Mouse (Mus musculus) MEL (cell line): Measurements from ENCODE around the gene Zfp952. TPM values are rescaled to one million over a fixed set of nuclear protein-coding genes. Genes with fewer than 3 reads are reported as not detected.

ENCODE experiments used
- DNase-seq: peaks from one replicate; pipeline ENCODE4 v3.0.0; 2011; ENCODE audit warnings: low read depth, low spot score
- H3K27ac ChIP-seq: 2 replicates; pipeline ENCODE4 v1.5.1; 2012; ENCODE audit warnings: low read depth, mild to moderate bottlenecking, control low read depth, low read length, moderate library complexity; ENCODE audit not compliant: control insufficient read depth
- H3K27me3 ChIP-seq, 2 experiments: fragments of 150-350 bp in 1 of 2; sonication (generic) in 1 of 2; 2 replicates each; pipeline ENCODE4 v1.6.1; 2012; ENCODE audit warnings: low read length in 2 of 2, mild to moderate bottlenecking in 2 of 2, improper control_type of control experiment in 1 of 2, moderate library complexity in 1 of 2; ENCODE audit not compliant: insufficient read depth in 2 of 2, control insufficient read depth in 1 of 2
- H3K36me3 ChIP-seq, 2 experiments: 2 replicates each; pipeline ENCODE4 v1.6.1; 2012 to 2014; ENCODE audit warnings: low read length in 2 of 2, improper control_type of control experiment in 1 of 2, inconsistent platforms in 1 of 2, mild to moderate bottlenecking in 1 of 2; ENCODE audit not compliant: insufficient read depth in 2 of 2, control insufficient read depth in 1 of 2
- H3K4me1 ChIP-seq, 2 experiments: fragments of 150-350 bp in 1 of 2; sonication (generic) in 1 of 2; 2 replicates each; pipeline ENCODE4 v1.6.1; 2012; ENCODE audit warnings: low read length in 2 of 2, improper control_type of control experiment in 1 of 2, mild to moderate bottlenecking in 1 of 2; ENCODE audit not compliant: insufficient read depth in 2 of 2, control insufficient read depth in 1 of 2
- H3K4me3 ChIP-seq, 2 experiments: fragments of 150-350 bp in 1 of 2; sonication (generic) in 1 of 2; 2 replicates each; pipeline ENCODE4 v1.5.1; 2012; ENCODE audit warnings: low read depth in 2 of 2, low read length in 2 of 2, mild to moderate bottlenecking in 2 of 2, moderate library complexity in 2 of 2, control low read depth in 1 of 2, improper control_type of control experiment in 1 of 2; ENCODE audit not compliant: control insufficient read depth in 1 of 2, insufficient read depth in 1 of 2
- H3K79me2 ChIP-seq: 2 replicates; pipeline ENCODE4 v1.6.1; 2012; ENCODE audit warnings: mild to moderate bottlenecking, low read length, moderate library complexity; ENCODE audit not compliant: control insufficient read depth, poor library complexity, insufficient read depth
- H3K9ac ChIP-seq: 2 replicates; pipeline ENCODE4 v1.6.1; 2012; ENCODE audit warnings: low read depth, mild to moderate bottlenecking, control low read depth, low read length, moderate library complexity; ENCODE audit not compliant: control insufficient read depth, poor library complexity, severe bottlenecking
- H3K9me3 ChIP-seq: fragments of 150-350 bp; sonication (generic); replicated peaks from 2 replicates; pipeline ENCODE4 v1.6.1; 2012; ENCODE audit warnings: mild to moderate bottlenecking, low read length, improper control_type of control experiment, moderate library complexity; ENCODE audit not compliant: insufficient read depth
- BHLHE40 ChIP-seq: IDR thresholded peaks from 2 replicates; pipeline ENCODE4 v1.6.1; 2012; ENCODE audit warnings: low read depth, mild to moderate bottlenecking, inconsistent platforms, low read length, improper control_type of control experiment, borderline replicate concordance
- CHD1 ChIP-seq: IDR thresholded peaks from 2 replicates; pipeline ENCODE4 v1.6.1; 2012; ENCODE audit warnings: low read depth, mild to moderate bottlenecking, inconsistent platforms, low read length, improper control_type of control experiment
- CHD2 ChIP-seq: IDR thresholded peaks from 2 replicates; pipeline ENCODE4 v1.6.1; 2011; ENCODE audit warnings: low read length, improper control_type of control experiment
- CTCF ChIP-seq, 3 experiments: IDR thresholded peaks in 2 of 3; conservative IDR thresholded peaks in 1 of 3; 2 replicates each; pipeline ENCODE4 v1.5.1; 2011 to 2012; ENCODE audit warnings: low read length in 3 of 3, low read depth in 2 of 3, mild to moderate bottlenecking in 2 of 3, improper control_type of control experiment in 1 of 3, inconsistent platforms in 1 of 3, mixed read lengths in 1 of 3, moderate library complexity in 1 of 3; ENCODE audit not compliant: control insufficient read depth in 1 of 3, insufficient read depth in 1 of 3, poor library complexity in 1 of 3, severe bottlenecking in 1 of 3
- E2F4 ChIP-seq: IDR thresholded peaks from 2 replicates; pipeline ENCODE4 v1.6.1; 2011; ENCODE audit warnings: low read depth, low read length, improper control_type of control experiment, borderline replicate concordance
- EP300 ChIP-seq, 2 experiments: IDR thresholded peaks; 2 replicates each; pipeline ENCODE4 v1.6.1; 2011; ENCODE audit warnings: improper control_type of control experiment in 2 of 2, low read length in 2 of 2, low read depth in 1 of 2, mild to moderate bottlenecking in 1 of 2
- ETS1 ChIP-seq: IDR thresholded peaks from 2 replicates; pipeline ENCODE4 v1.6.1; 2012; ENCODE audit warnings: low read depth, mild to moderate bottlenecking, inconsistent platforms, low read length, improper control_type of control experiment, moderate library complexity
- GABPA ChIP-seq: IDR thresholded peaks from 2 replicates; pipeline ENCODE4 v1.6.1; 2012; ENCODE audit warnings: low read depth, mild to moderate bottlenecking, inconsistent platforms, low read length, improper control_type of control experiment, moderate library complexity
- GATA1 ChIP-seq: IDR thresholded peaks from 2 replicates; pipeline ENCODE4 v1.6.1; 2011; ENCODE audit warnings: low read depth, low read length, improper control_type of control experiment
- HCFC1 ChIP-seq: IDR thresholded peaks from 2 replicates; pipeline ENCODE4 v1.6.1; 2012; ENCODE audit warnings: low read depth, mild to moderate bottlenecking, inconsistent platforms, low read length, improper control_type of control experiment, moderate library complexity
- KAT2A ChIP-seq: conservative IDR thresholded peaks from 2 replicates; pipeline ENCODE4 v1.6.1; 2012; ENCODE audit warnings: low read depth, low read length, improper control_type of control experiment, inconsistent platforms
- MYB ChIP-seq: IDR thresholded peaks from 2 replicates; pipeline ENCODE4 v1.6.1; 2011; ENCODE audit warnings: mild to moderate bottlenecking, low read depth, low read length, improper control_type of control experiment
- MYC ChIP-seq: IDR thresholded peaks from 2 replicates; pipeline ENCODE4 v1.6.1; 2011; ENCODE audit warnings: low read depth, mild to moderate bottlenecking, low read length, improper control_type of control experiment, moderate library complexity
- NELFE ChIP-seq: IDR thresholded peaks from 2 replicates; pipeline ENCODE4 v1.6.1; 2011; ENCODE audit warnings: low read depth, low read length, improper control_type of control experiment
- POLR2A ChIP-seq, 2 experiments: IDR thresholded peaks; 2 replicates each; pipeline ENCODE4 v1.6.1; 2011 to 2012; ENCODE audit warnings: low read length in 2 of 2, mild to moderate bottlenecking in 2 of 2, control low read depth in 1 of 2, improper control_type of control experiment in 1 of 2, low read depth in 1 of 2, moderate library complexity in 1 of 2; ENCODE audit not compliant: control insufficient read depth in 1 of 2, insufficient read depth in 1 of 2, poor library complexity in 1 of 2
- POLR2AphosphoS5 ChIP-seq: IDR thresholded peaks from 2 replicates; pipeline ENCODE4 v1.6.1; 2012; ENCODE audit warnings: low read depth, borderline replicate concordance, mild to moderate bottlenecking, inconsistent platforms, low read length, moderate library complexity, mixed read lengths
- RAD21 ChIP-seq: IDR thresholded peaks from 2 replicates; pipeline ENCODE4 v1.6.1; 2011; ENCODE audit warnings: mild to moderate bottlenecking, low read depth, low read length, improper control_type of control experiment
- SIN3A ChIP-seq: IDR thresholded peaks from 2 replicates; pipeline ENCODE4 v1.6.1; 2012; ENCODE audit warnings: low read length, improper control_type of control experiment, inconsistent platforms
- SMC3 ChIP-seq: IDR thresholded peaks from 2 replicates; pipeline ENCODE4 v1.6.1; 2011; ENCODE audit warnings: low read depth, low read length, improper control_type of control experiment
- TBP ChIP-seq: IDR thresholded peaks from 2 replicates; pipeline ENCODE4 v1.8.0; 2011; ENCODE audit warnings: low read depth, low read length, improper control_type of control experiment
- TCF12 ChIP-seq: IDR thresholded peaks from 2 replicates; pipeline ENCODE4 v1.6.1; 2014; ENCODE audit warnings: low read depth, mild to moderate bottlenecking, inconsistent platforms, low read length, improper control_type of control experiment, moderate library complexity
- USF2 ChIP-seq, 2 experiments: IDR thresholded peaks; 2 replicates each; pipeline ENCODE4 v1.6.1; 2011 to 2012; ENCODE audit warnings: improper control_type of control experiment in 2 of 2, low read length in 2 of 2, borderline replicate concordance in 1 of 2, inconsistent platforms in 1 of 2, low read depth in 1 of 2, mild to moderate bottlenecking in 1 of 2; ENCODE audit not compliant: insufficient read depth in 1 of 2
- ZC3H11A ChIP-seq: IDR thresholded peaks from 2 replicates; pipeline ENCODE4 v1.6.1; 2012; ENCODE audit warnings: low read depth, mild to moderate bottlenecking, inconsistent platforms, low read length, improper control_type of control experiment
- ZKSCAN1 ChIP-seq: IDR thresholded peaks from 2 replicates; pipeline ENCODE4 v1.6.1; 2012; ENCODE audit warnings: low read depth, mild to moderate bottlenecking, inconsistent platforms, low read length, improper control_type of control experiment, moderate library complexity
- ZMIZ1 ChIP-seq: IDR thresholded peaks from 2 replicates; pipeline ENCODE4 v1.6.1; 2012; ENCODE audit warnings: low read depth, mild to moderate bottlenecking, inconsistent platforms, low read length, improper control_type of control experiment, moderate library complexity
- ZNF384 ChIP-seq: IDR thresholded peaks from 2 replicates; pipeline ENCODE4 v1.6.1; 2012; ENCODE audit warnings: low read depth, mild to moderate bottlenecking, inconsistent platforms, low read length, improper control_type of control experiment
- polyA plus RNA-seq, 2 experiments: library from polyadenylated mRNA; stranded (reverse) in 1 of 2; unstranded in 1 of 2; fragments of >175 nt in 1 of 2; fragments of >200 nt in 1 of 2; gene quantifications; 2 replicates each; pipeline versions ENCODE4 v1.2.1 to v1.2.4; 2012; ENCODE audit warnings: low replicate concordance in 2 of 2, low read depth in 1 of 2; ENCODE audit not compliant: insufficient read length in 2 of 2, insufficient read depth in 1 of 2, missing spikeins in 1 of 2
- total RNA-seq: library from RNA; depleted of rRNA; stranded (reverse); fragments of 300-350 nt; gene quantifications from 2 replicates; pipeline ENCODE4 v1.2.3, GENCODE M21; 2012

Zfp952 gene
- total and polyA plus RNA-seq, 3 experiments: 2.9 to 4.7 TPM; not detected in 1

GRCm38 (mm10) chr17:32991965-32992698 lies 797 bp upstream of the Zfp952 start:
- H3K36me3 ChIP-seq: peaks cover 0 to 4% of the 10 kb centered on the region in 2 experiments; a peak in 2 of 4 replicates
- no peaks in the 10 kb centered on the region for H3K27me3 ChIP-seq
- peak; percentile 78 for DNase-seq
- H3K9ac ChIP-seq: peak overlapping the region; percentile 46
- H3K79me2 ChIP-seq: peaks cover 2% of the 10 kb centered on the region; the same call in 1 of the 2 replicates
- 0 out of 4 replicates have a peak, but pooled peaks cover 0 to 2% of the 10 kb centered on the region in 2 experiments for H3K4me1 ChIP-seq
- H3K27ac ChIP-seq: no peak overlapping the region
- peak overlapping the region; percentile 63 to 92 for H3K4me3 ChIP-seq
- no peaks in the 10 kb centered on the region for H3K9me3 ChIP-seq
- TF ChIP-seq E2F4 (no peak), ZC3H11A (no peak), SMC3 (no peak; the same call in 1 of the 2 replicates), ZMIZ1 (no peak), RAD21 (peak; percentile 24), MYC (peak; percentile 72; the same call in 1 of the 2 replicates), KAT2A (no peak), ZNF384 (peak; percentile 52; the same call in 1 of the 2 replicates), CTCF (IDR thresholded peaks at IDR 0.05 in 2 of 3, conservative IDR thresholded peaks at IDR 0.05 in 1 of 3; ENCODE audit: control insufficient read depth in 1 of 3, insufficient read depth in 1 of 3, low read depth in 2 of 3, low read length in 3 of 3, poor library complexity in 1 of 3, severe bottlenecking in 1 of 3) (peak; percentile 35 to 51 (median 41); a peak in 5 of 6 replicates), CHD2 (no peak), TCF12 (no peak), BHLHE40 (no peak), POLR2AphosphoS5 (no peak), EP300 (IDR thresholded peaks at IDR 0.05; ENCODE audit: low read depth in 1 of 2, low read length in 2 of 2) (no peak), HCFC1 (no peak), CHD1 (no peak), NELFE (no peak), SIN3A (no peak), TBP (peak; percentile 46; the same call in 1 of the 2 replicates)

GRCm38 (mm10) chr17:32998492-32998891 lies 5.6 kb downstream of the Zfp952 start:
- Histone ChIP-seq H3K36me3 (peaks cover 4% of the 10 kb centered on the region in 2 experiments), H3K9ac (no peak overlapping the region), H3K27ac (no peak overlapping the region), H3K4me1 (0 out of 4 replicates have a peak, but pooled peaks cover 0 to 2% of the 10 kb centered on the region in 2 experiments), H3K79me2 (0 out of 2 replicates have a peak, but pooled peaks cover 2% of the 10 kb centered on the region), H3K9me3 (no peaks in the 10 kb centered on the region), H3K27me3 (no peaks in the 10 kb centered on the region), H3K4me3 (no peak overlapping the region)
- DNase-seq: no peak
- TF ChIP-seq ZKSCAN1: no peak
- no peak for TF ChIP-seq ZMIZ1
- TF ChIP-seq MYB: no peak
- no peak for TF ChIP-seq BHLHE40
- no peak for TF ChIP-seq USF2 (IDR thresholded peaks at IDR 0.05; ENCODE audit: borderline replicate concordance in 1 of 2, insufficient read depth in 1 of 2, low read depth in 1 of 2, low read length in 2 of 2)
- no peak for TF ChIP-seq GATA1
- no peak for TF ChIP-seq POLR2A (IDR thresholded peaks at IDR 0.05; ENCODE audit: control insufficient read depth in 1 of 2, insufficient read depth in 1 of 2, low read depth in 1 of 2, low read length in 2 of 2, poor library complexity in 1 of 2)
- no peak for TF ChIP-seq ZNF384
- no peak for TF ChIP-seq GABPA
- no peak for TF ChIP-seq CHD2
- no peak for TF ChIP-seq ETS1
- no peak for TF ChIP-seq EP300 (IDR thresholded peaks at IDR 0.05; ENCODE audit: low read depth in 1 of 2, low read length in 2 of 2)
